19 mouse cellular contexts compared by ENCODE assay signal in the genomic region with DNA sequence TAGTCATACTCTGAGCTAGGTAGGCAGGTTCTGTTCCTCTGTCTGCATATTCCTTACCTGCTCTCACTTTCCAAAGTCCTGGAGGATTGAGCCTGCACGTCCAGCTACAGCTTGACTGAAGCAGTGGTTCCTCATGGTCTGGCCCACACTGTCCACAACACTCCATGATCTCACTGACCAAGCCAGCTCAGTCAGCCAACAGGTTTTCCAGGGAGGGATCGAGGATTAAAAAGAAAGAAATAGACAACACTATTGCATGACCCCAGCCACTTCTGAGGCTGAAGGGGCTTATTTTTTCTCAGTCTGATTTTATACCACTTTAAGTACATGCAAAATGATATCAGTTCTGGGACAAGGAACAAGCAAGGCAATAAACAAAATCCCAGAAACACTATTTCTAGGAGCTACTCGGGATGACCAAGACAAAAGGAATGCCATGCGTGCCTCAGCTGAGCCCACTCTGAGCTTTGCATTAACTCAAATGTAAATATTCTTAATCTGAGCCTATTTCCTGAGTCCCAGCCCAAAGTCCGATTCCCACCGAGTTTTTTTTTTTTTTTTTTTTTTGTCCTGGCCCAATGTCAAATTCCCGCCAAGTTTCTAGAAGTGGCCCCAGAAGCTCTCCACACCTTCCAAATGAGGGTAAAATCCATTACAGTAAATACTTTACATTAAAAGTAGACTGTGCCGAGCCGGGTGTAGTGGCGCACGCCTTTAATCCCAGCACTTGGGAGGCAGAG. TPM values are rescaled to one million over a fixed set of nuclear protein-coding genes. Genes with fewer than 3 reads are reported as not detected.
"Had no signal": no experiment of that assay in that cellular context is flagged by ENCODE, and none has a peak within 500 bp of the region (broad histone marks: within the 10 kb centered on the region; RNA-seq: fewer than 3 reads in every experiment).

No protein-coding gene starts in this region.

- H3K4me3 ChIP-seq: limb, embryonic 13.5 days; midbrain, embryonic 10.5 days; myocyte; neural tube, embryonic 15.5 days had no signal

- H3K4me1 ChIP-seq: limb, embryonic 13.5 days; midbrain, embryonic 10.5 days; neural tube, embryonic 15.5 days had no signal

- H3K27ac ChIP-seq: kidney, postnatal 0 days; limb, embryonic 13.5 days; liver, embryonic 14.5 days; midbrain, embryonic 10.5 days; neural tube, embryonic 15.5 days; stomach, postnatal 0 days had no signal

- DNase-seq: kidney, postnatal 36 days; layer of hippocampus, adult 9-11 months; layer of hippocampus, postnatal 36 days; lung, adult 18-20 months; lung, postnatal 10 days; lung, postnatal 4 days; midbrain, embryonic 14.5 days; right cerebral cortex, adult 18-20 months; right cerebral cortex, postnatal 25 days; thymus, postnatal 4 days had no signal

- H3K27me3 ChIP-seq: limb, embryonic 13.5 days; neural tube, embryonic 15.5 days had no signal

- H3K9ac ChIP-seq: limb, embryonic 13.5 days; liver, embryonic 14.5 days; neural tube, embryonic 15.5 days had no signal

- H3K4me2 ChIP-seq: limb, embryonic 13.5 days; neural tube, embryonic 15.5 days had no signal

- H3K9me3 ChIP-seq: limb, embryonic 13.5 days; midbrain, embryonic 10.5 days; neural tube, embryonic 15.5 days had no signal

RNA-seq across cellular contexts. Expression of a gene that starts 20.6 kb away (rescaled TPM):
- total RNA-seq: liver, adult 2 months; megakaryocyte, adult 5-6 weeks had no signal
